Mouse (Mus musculus) subcutaneous adipose tissue, adult 2 months (tissue): ENCODE data around the gene Kcnn1. TPM values are rescaled to one million over a fixed set of nuclear protein-coding genes. Genes with fewer than 3 reads are reported as not detected.

ENCODE experiments used
- polyA plus RNA-seq: library from polyadenylated mRNA; depleted of rRNA; stranded (reverse); fragments of >200 nt; gene quantifications from 2 replicates; pipeline ENCODE4 v1.2.3, GENCODE M21; 2012; ENCODE audit warnings: low replicate concordance; rRNA removed

Gene Kcnn1
- 11.3 and 12.6 TPM in 2 replicates for polyA plus RNA-seq

GRCm38 (mm10) chr8:70862824-70863641 is at the start of gene Kcnn1:
Gene Kcnn1, minus strand, starts transcription at chr8:70863258.

GRCm38 (mm10) chr8:70905831-70906736 is 43.0 kb upstream of the Kcnn1 start, which contains the start of gene Map1s:
Gene Map1s, plus strand, starts transcription at chr8:70905932.

GRCm38 (mm10) chr8:70897021-70897680 is 34.1 kb upstream of the Kcnn1 start, which contains the start of gene Rpl18a:
Gene Rpl18a, minus strand, starts transcription at chr8:70897412.

DNA sequence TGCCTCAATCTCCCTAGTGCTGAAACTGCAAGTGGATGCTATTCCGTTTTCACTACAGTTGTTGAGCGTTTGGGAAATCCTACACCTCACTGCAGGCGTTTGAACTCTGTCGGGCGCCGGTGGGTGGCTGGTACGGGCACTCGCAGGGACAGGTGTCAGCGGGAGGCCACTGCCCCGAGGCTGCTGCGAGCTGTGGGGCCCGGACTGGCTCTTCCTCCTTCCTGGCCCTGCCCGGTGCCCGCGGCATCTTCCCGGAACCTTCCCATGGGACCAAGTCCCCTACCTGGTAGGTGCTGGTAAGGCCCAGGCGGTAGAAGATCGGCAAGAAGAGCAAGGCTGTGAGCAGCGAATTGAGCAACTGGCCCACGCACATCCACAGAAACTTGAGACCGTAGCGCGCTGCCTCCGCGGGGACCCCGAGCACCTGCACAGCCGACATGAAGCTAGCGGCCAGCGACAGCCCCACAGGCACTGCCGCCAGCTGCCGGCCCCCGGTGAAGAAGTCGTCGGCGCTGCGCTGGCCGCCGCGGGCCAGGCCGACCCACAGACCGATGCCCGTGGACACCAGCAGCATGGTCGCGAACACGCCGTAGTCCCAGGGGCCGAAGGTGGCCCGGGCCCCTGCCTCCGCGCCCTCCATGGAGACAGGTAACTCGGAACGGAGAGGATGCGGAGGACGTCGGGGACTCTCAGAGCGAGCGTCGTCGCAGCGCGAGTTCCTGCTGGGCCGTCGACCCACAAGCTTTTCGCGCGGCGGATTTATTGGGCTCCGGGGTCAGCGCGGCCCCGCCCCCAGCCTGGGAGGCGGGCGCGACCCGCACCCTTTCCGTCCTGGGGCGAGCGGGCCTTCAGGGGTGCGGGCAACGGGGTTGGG is 29.2 kb upstream of the Kcnn1 start, which contains the start of gene Slc5a5:
Gene Slc5a5, minus strand, starts transcription at position 736 of the 874 bp plus-strand sequence.

GRCm38 (mm10) chr8:70873364-70873985 is 10.4 kb upstream of the Kcnn1 start, which contains the start of gene Ccdc124:
Gene Ccdc124, minus strand, starts transcription at chr8:70873935.

DNA sequence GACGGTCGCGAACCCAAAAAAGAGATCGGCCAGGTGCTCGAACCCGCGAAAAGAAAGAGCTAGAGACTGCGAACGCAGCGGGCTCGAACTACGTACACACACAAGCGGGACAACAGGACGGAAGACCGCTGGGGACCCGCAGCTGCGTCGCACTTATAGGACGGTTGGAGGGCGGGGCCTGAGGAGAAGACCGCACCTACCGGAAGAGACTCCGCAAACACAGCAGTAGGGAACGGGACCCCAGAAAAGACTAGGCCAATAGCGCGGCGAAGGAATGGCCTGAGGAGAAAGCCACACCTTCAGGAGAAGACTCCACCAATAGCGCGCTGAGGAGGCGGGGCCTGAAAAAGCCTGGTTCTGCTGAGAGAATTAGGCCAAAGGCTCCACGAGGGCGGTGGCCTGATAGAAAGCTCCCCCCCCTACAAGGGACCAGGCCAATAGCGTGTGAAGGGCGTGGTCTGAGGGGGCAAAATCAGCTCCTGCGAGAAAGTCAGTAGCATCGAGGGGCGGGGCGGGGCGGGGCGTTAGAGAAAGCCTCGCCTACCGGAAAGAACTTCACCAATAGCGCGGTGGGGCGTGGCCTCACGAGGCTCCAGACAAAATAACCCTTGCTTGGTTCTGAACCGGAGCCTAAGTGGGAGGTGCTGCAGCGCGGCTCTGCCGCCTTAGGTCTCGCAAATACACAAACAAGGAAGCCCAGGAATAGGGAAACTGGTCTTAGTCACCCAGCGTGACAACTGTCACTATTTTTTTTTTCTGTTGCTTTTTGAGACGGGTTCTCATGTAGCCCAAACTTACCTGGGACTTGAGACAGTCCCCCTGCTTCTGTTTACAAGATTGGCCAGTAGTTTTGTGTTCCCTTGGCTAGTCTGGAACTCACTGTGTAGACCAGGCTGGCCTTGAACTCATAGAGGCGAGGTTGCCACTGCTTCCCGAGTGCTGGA is 23.4 kb downstream of the Kcnn1 start, which contains the start of gene Arrdc2:
Gene Arrdc2, minus strand, starts transcription at position 313 of the 944 bp plus-strand sequence.

DNA sequence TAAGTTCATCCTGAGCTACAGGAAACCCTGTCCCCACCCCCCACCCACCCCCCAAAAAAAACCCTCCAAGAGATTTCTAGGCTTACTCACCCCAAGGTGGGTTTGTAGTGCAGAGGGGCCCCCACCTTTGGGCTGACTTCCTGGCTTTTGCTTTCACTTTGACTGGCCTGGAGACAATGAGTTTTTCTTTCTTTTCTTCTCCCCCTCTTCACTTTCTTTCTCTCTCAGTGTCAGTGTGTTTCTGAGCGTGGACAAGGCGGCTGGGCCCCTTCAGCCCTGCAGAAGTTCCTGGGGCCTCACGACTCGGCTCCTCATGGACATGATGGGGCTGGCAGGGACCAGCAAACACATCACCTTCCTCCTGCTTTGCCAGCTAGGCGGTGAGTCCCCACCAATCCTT is 54.8 kb downstream of the Kcnn1 start, which contains the start of gene Il12rb1:
Gene Il12rb1, plus strand, starts transcription at position 211 of the 400 bp plus-strand sequence.

GRCm38 (mm10) chr8:70804481-70805206 is 58.4 kb downstream of the Kcnn1 start, which contains the start of gene Mast3:
Gene Mast3, minus strand, starts transcription at chr8:70805054.

Other genes with a start within 250 kb of the Kcnn1 start
- 10.8 and 19.8 TPM in 2 replicates for gene Lrrc25, start 247.1 kb downstream of the Kcnn1 start, polyA plus RNA-seq
- 1.6 and 3.3 TPM in 2 replicates for gene Gdf15, start 230.8 kb downstream of the Kcnn1 start, polyA plus RNA-seq
- gene Pgpep1, start 202.9 kb downstream of the Kcnn1 start, polyA plus RNA-seq: 37.1 and 48.1 TPM in 2 replicates
- 50.4 and 106 TPM in 2 replicates for gene Lsm4, start 190.0 kb downstream of the Kcnn1 start, polyA plus RNA-seq
- gene Jund, start 164.3 kb downstream of the Kcnn1 start, polyA plus RNA-seq: 135 and 458 TPM in 2 replicates
- gene Iqcn, start 159.8 kb downstream of the Kcnn1 start, polyA plus RNA-seq: 0.03 TPM in 1 of 2 replicates, not detected in the other
- 0.13 TPM in 1 of 2 replicates, not detected in the other for gene Gm3336, start 144.7 kb downstream of the Kcnn1 start, polyA plus RNA-seq
- gene Pde4c, start 139.5 kb downstream of the Kcnn1 start, polyA plus RNA-seq: 6.5 and 17.1 TPM in 2 replicates
- gene Rab3a, start 108.6 kb downstream of the Kcnn1 start, polyA plus RNA-seq: 34.5 and 43.4 TPM in 2 replicates
- 89.6 and 146 TPM in 2 replicates for gene Mpv17l2, start 102.3 kb downstream of the Kcnn1 start, polyA plus RNA-seq
- gene Pik3r2, start 86.5 kb downstream of the Kcnn1 start, polyA plus RNA-seq: 96.1 and 136 TPM in 2 replicates
- gene Mast3, start 58.2 kb downstream of the Kcnn1 start, polyA plus RNA-seq: 27.3 and 65.9 TPM in 2 replicates
- gene Il12rb1, start 54.8 kb downstream of the Kcnn1 start, polyA plus RNA-seq: 0.57 and 2.5 TPM in 2 replicates
- 24.6 and 56.0 TPM in 2 replicates for gene Arrdc2, start 23.5 kb downstream of the Kcnn1 start, polyA plus RNA-seq
- gene Ccdc124, start 10.7 kb upstream of the Kcnn1 start, polyA plus RNA-seq: 42.9 and 48.6 TPM in 2 replicates
- gene Slc5a5, start 29.5 kb upstream of the Kcnn1 start, polyA plus RNA-seq: 0.04 and 2.3 TPM in 2 replicates
- 2,426 and 4,701 TPM in 2 replicates for gene Rpl18a, start 34.2 kb upstream of the Kcnn1 start, polyA plus RNA-seq
- gene Map1s, start 42.7 kb upstream of the Kcnn1 start, polyA plus RNA-seq: 35.0 and 52.9 TPM in 2 replicates